Mouse (Mus musculus): Measurements from ENCODE around the gene Rtn3. TPM values are rescaled to one million over a fixed set of nuclear protein-coding genes. Genes with fewer than 3 reads are reported as not detected.

Gene Rtn3
- 557 and 566 TPM in 2 replicates for polyA plus RNA-seq (2015; fragmentation: Nextera tagmentation; extraction: Ambion mirVana)

DNA sequence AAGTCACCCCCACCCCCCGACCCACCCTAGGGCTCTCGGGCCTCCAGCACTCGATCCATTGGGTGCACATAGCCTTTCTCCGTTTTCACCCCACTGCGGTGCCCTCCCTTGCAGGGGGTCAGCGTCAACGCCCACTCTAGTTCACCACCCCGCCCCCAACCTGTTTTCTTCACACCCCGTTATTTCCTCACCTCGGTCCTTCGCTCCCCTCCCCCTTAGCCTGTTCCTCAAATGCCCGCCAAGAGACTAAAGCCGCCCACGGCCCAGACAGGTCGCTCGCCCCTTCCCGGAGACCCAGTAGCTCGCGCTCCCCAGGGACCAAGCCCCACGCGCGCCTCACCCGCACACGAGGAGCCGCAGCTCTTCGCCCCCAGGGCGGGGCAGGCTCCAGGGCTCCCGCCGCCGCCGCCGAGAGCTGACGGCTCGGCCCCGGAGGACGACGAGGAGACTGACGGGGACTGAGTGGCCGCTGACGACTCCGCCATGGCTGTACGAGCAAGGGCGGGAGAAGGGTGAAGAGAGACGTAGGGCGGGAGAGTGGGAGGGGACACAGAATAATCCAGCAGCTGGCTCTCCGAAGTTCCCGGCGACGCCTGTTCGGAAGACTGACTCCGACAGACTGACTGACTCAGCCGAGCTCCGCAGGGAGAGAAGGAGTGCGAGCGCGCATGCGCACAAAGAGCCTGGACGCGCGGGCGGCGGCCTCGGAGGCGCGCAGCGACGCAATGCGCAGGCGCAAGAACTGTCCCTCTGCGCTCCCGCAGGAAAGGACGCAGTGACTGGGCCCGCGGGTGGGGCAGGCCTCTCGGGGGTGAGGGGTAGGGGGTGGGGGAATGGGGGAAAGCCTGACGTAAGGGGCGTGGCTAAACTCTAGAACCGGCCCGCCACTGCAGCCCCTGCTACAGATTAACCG is at the start of gene Rtn3:
Gene Rtn3 (minus strand): TSS at position 683 of the 913 bp plus-strand sequence.
- WGBS = under 1% methylated on average over 80 of the region's 80 CpGs
- peak; percentile 92 for ATAC-seq
- H3K36me3 ChIP-seq = no peaks in the 10 kb centered on the region; the same call in 1 of the 2 replicates
- H3K4me2 ChIP-seq (replicated peaks) = peak within 1 kb of the TSS; percentile 80
- H3K27me3 ChIP-seq = no peaks in the 10 kb centered on the region
- peaks cover 41% of the 10 kb centered on the region for H3K4me1 ChIP-seq (replicated peaks)
- H3K27ac ChIP-seq = peak within 1 kb of the TSS; percentile 100
- peak within 1 kb of the TSS; percentile 97 for H3K4me3 ChIP-seq (replicated peaks)
- peak within 1 kb of the TSS; percentile 100 for H3K9ac ChIP-seq (replicated peaks)
- no peaks in the 10 kb centered on the region for H3K9me3 ChIP-seq

DNA sequence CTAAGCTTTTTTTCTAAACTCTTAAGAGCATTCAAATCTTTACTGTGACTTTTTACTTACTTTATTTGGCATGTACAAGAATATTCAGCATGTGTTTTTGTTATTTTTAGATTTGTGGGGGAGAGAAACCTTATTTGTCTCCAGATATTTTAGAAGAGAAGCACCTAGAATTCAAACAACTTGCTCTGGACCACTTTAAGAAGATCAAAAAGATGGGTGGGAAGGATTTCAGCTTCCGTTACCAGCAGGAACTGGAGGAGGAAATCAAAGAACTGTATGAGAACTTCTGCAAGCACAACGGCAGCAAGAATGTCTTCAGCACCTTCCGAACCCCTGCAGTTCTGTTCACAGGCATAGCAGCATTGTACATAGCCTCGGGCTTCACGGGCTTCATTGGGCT is 48.8 kb upstream of the Rtn3 start:
- no peak for ATAC-seq
- Histone ChIP-seq H3K9ac (replicated peaks) (no peak overlapping the region), H3K9me3 (no peaks in the 10 kb centered on the region), H3K4me3 (replicated peaks) (no peak overlapping the region), H3K36me3 (peaks cover 32% of the 10 kb centered on the region), H3K4me1 (replicated peaks) (no peaks in the 10 kb centered on the region), H3K27me3 (no peaks in the 10 kb centered on the region), H3K4me2 (replicated peaks) (no peak overlapping the region), H3K27ac (no peak overlapping the region)
- 92% methylated on average over 5 of the region's 5 CpGs for WGBS

- 57% methylated on average over 7 of the region's 7 CpGs for WGBS
- Histone ChIP-seq H3K9me3 (no peaks in the 10 kb centered on the region), H3K36me3 (peaks cover 33% of the 10 kb centered on the region)
Measured at GRCm38 (mm10) chr19:7528639-7529428, 45.8 kb upstream of the Rtn3 start.

GRCm38 (mm10) chr19:7524879-7525278 is 41.8 kb upstream of the Rtn3 start:
- no peak for ATAC-seq
- Histone ChIP-seq H3K27me3 (no peaks in the 10 kb centered on the region), H3K27ac (no peak overlapping the region), H3K9ac (replicated peaks) (no peak overlapping the region), H3K9me3 (no peaks in the 10 kb centered on the region), H3K4me1 (replicated peaks) (no peaks in the 10 kb centered on the region), H3K4me2 (replicated peaks) (no peak overlapping the region), H3K36me3 (peaks cover 36% of the 10 kb centered on the region), H3K4me3 (replicated peaks) (no peak overlapping the region)
- WGBS = 89% methylated on average over 3 of the region's 3 CpGs

More at GRCm38 (mm10) chr19:7528639-7529428, 45.8 kb upstream of the Rtn3 start:
- Histone ChIP-seq H3K4me2 (replicated peaks) (no peak overlapping the region), H3K27me3 (no peaks in the 10 kb centered on the region), H3K9ac (replicated peaks) (no peak overlapping the region), H3K4me1 (replicated peaks) (no peaks in the 10 kb centered on the region), H3K27ac (no peak overlapping the region), H3K4me3 (replicated peaks) (no peak overlapping the region)
- peak; percentile 88 for ATAC-seq

- Histone ChIP-seq H3K27ac (no peak overlapping the region), H3K4me1 (replicated peaks) (no peaks in the 10 kb centered on the region), H3K9ac (replicated peaks) (no peak overlapping the region), H3K4me3 (replicated peaks) (no peak overlapping the region), H3K27me3 (no peaks in the 10 kb centered on the region), H3K4me2 (replicated peaks) (no peak overlapping the region), H3K9me3 (no peaks in the 10 kb centered on the region), H3K36me3 (peaks cover 39% of the 10 kb centered on the region)
- ATAC-seq = no peak
Measured at GRCm38 (mm10) chr19:7523781-7524180, 40.7 kb upstream of the Rtn3 start.

DNA sequence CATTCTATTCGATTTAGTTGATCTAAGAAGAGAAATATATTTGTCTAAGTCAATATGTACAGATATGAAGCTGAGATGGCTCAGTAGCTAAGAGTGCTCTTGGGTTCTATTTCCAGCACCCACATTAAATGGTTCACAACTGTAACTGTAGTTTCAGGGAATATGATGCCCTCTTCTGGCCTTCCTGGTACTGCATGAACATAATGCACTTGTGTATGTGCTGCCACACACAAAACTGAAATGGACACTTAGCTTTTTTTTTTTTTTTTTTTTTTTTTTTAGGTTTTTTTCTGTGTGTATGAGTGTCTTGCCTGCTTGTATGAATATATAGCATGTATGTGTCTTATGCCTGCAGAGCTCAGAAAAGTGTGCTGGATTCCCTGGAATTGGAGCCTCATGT is 40.2 kb upstream of the Rtn3 start:
- ATAC-seq = no peak
- no peak overlapping the region for H3K27ac ChIP-seq
- H3K36me3 ChIP-seq = peaks cover 43% of the 10 kb centered on the region
- no peaks in the 10 kb centered on the region for H3K9me3 ChIP-seq
- no peak overlapping the region for H3K9ac ChIP-seq (replicated peaks)
- H3K27me3 ChIP-seq = no peaks in the 10 kb centered on the region
- no peak overlapping the region for H3K4me2 ChIP-seq (replicated peaks)
- no peak overlapping the region for H3K4me3 ChIP-seq (replicated peaks)
- no peaks in the 10 kb centered on the region for H3K4me1 ChIP-seq (replicated peaks)
- WGBS = 94% methylated on average over 1 of the region's 1 CpGs

DNA sequence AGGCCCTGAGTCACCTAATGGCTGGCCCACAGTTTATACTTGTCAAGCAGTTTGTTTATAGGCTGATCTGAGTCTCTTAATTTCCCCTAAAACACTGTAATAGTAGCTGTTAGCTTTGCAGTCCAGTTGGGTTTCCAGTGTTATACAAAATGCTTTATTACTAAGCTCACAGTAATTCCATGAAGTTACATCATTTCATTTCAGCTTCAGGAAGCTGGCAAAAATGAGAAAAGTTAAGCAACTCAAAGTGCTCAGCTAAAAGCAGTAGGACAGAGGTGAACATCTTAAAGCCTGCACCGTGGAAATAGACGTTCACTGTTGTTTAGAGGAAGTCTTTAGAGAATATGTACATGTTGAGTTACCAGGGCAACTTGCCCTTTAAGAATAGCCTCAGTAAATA is 39.8 kb upstream of the Rtn3 start:
- no peak overlapping the region for H3K27ac ChIP-seq
- H3K27me3 ChIP-seq = no peaks in the 10 kb centered on the region
- ATAC-seq = no peak
- H3K4me2 ChIP-seq (replicated peaks) = no peak overlapping the region
- no peaks in the 10 kb centered on the region for H3K4me1 ChIP-seq (replicated peaks)
- H3K4me3 ChIP-seq (replicated peaks) = no peak overlapping the region
- peaks cover 44% of the 10 kb centered on the region for H3K36me3 ChIP-seq
- no peak overlapping the region for H3K9ac ChIP-seq (replicated peaks)
- H3K9me3 ChIP-seq = no peaks in the 10 kb centered on the region
- 94% methylated on average over 2 of the region's 2 CpGs for WGBS

GRCm38 (mm10) chr19:7521619-7522018 is 38.5 kb upstream of the Rtn3 start:
- 98% methylated on average over 3 of the region's 3 CpGs for WGBS
- H3K36me3 ChIP-seq = peaks cover 43% of the 10 kb centered on the region

GRCm38 (mm10) chr19:7516437-7516836 is 33.4 kb upstream of the Rtn3 start:
- 95% methylated on average over 1 of the region's 1 CpGs for WGBS
- H3K27ac ChIP-seq = no peak overlapping the region
- no peak for ATAC-seq

More at GRCm38 (mm10) chr19:7521619-7522018, 38.5 kb upstream of the Rtn3 start:
- Histone ChIP-seq H3K4me3 (replicated peaks) (no peak overlapping the region), H3K4me1 (replicated peaks) (no peaks in the 10 kb centered on the region), H3K4me2 (replicated peaks) (no peak overlapping the region), H3K27ac (no peak overlapping the region), H3K9ac (replicated peaks) (no peak overlapping the region), H3K9me3 (no peaks in the 10 kb centered on the region), H3K27me3 (no peaks in the 10 kb centered on the region)
- ATAC-seq = no peak

DNA sequence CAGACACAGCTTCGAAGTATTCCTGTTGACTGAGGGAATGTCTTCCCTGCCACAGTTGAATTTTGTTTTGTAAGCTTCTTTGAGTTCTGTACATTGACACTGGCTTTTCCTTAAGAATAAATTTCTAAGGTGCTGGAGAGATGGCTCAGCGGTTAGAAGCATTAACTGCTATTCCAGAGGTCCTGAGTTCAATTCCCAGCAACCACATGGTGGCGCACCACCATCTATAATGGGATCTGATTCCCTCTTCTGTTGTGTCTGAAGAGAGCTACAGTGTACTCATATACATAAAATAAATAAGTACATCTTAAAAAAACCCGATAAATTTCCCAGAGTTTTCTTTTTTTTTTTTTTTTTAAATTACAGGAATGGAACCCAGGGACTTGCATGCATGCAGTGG is 24.9 kb upstream of the Rtn3 start:
- 68% methylated on average over 4 of the region's 4 CpGs for WGBS
- ATAC-seq = no peak
- Histone ChIP-seq H3K4me3 (replicated peaks) (no peak overlapping the region), H3K9ac (replicated peaks) (no peak overlapping the region), H3K36me3 (peaks cover 8% of the 10 kb centered on the region), H3K4me2 (replicated peaks) (no peak overlapping the region), H3K27ac (no peak overlapping the region), H3K27me3 (no peaks in the 10 kb centered on the region), H3K9me3 (no peaks in the 10 kb centered on the region), H3K4me1 (replicated peaks) (no peaks in the 10 kb centered on the region)

More at GRCm38 (mm10) chr19:7516437-7516836, 33.4 kb upstream of the Rtn3 start:
- Histone ChIP-seq H3K27me3 (no peaks in the 10 kb centered on the region), H3K9ac (replicated peaks) (no peak overlapping the region), H3K4me1 (replicated peaks) (no peaks in the 10 kb centered on the region), H3K4me3 (replicated peaks) (no peak overlapping the region), H3K9me3 (no peaks in the 10 kb centered on the region), H3K36me3 (peaks cover 12% of the 10 kb centered on the region), H3K4me2 (replicated peaks) (no peak overlapping the region)

DNA sequence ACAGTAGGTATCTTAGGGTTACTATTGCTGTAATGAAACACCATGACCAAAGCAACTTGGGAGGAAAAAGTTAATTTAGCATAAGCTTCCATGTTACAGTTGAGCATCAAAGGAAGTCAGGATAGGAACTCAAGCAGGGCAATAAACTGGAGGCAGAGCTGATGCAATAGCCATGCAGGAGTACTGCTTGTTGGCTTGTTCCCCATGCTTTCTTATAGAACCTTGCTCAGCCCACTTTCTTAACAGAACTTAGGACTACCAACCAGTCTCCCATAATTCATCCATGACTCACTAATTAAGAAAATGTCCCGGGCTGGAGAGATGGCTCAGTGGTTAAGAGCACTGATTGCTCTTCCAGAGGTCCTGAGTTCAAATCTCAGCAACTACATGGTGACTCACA is 23.2 kb upstream of the Rtn3 start:
- no peaks in the 10 kb centered on the region for H3K27me3 ChIP-seq
- no peak for ATAC-seq
- 92% methylated on average over 1 of the region's 1 CpGs for WGBS

DNA sequence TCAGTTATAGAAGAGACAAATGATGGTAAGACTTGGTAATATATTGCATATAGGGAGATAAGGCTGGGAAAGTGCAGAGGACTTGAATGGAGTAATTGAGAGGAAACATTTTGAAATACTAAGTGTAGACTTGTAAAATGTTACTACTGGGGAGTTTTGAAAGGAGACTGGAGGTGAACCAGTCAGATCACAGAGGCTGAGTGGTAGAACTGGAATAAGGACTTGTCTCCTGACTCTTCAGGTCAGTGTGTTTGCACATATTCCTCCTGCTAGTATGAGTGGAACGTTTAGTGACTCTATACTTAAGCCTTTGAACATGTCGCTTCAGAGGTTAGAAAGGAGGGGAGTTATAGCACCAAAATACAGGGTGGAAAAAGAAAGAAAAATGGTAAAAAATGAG is 19.4 kb upstream of the Rtn3 start:
- no peaks in the 10 kb centered on the region for H3K27me3 ChIP-seq
- H3K4me3 ChIP-seq (replicated peaks) = no peak overlapping the region
- no peaks in the 10 kb centered on the region for H3K9me3 ChIP-seq
- H3K4me2 ChIP-seq (replicated peaks) = no peak overlapping the region
- no peak overlapping the region for H3K27ac ChIP-seq
- ATAC-seq = no peak
- H3K4me1 ChIP-seq (replicated peaks) = no peaks in the 10 kb centered on the region
- 92% methylated on average over 2 of the region's 2 CpGs for WGBS
- no peak overlapping the region for H3K9ac ChIP-seq (replicated peaks)
- no peaks in the 10 kb centered on the region for H3K36me3 ChIP-seq

More for the DNA sequence above, 23.2 kb upstream of the Rtn3 start:
- Histone ChIP-seq H3K9ac (replicated peaks) (no peak overlapping the region), H3K36me3 (peaks cover 8% of the 10 kb centered on the region), H3K4me3 (replicated peaks) (no peak overlapping the region), H3K27ac (no peak overlapping the region), H3K9me3 (no peaks in the 10 kb centered on the region), H3K4me2 (replicated peaks) (no peak overlapping the region), H3K4me1 (replicated peaks) (no peaks in the 10 kb centered on the region)
